Mouse (Mus musculus): ENCODE results near the gene Ldlrad3.

Gene Ldlrad3

DNA sequence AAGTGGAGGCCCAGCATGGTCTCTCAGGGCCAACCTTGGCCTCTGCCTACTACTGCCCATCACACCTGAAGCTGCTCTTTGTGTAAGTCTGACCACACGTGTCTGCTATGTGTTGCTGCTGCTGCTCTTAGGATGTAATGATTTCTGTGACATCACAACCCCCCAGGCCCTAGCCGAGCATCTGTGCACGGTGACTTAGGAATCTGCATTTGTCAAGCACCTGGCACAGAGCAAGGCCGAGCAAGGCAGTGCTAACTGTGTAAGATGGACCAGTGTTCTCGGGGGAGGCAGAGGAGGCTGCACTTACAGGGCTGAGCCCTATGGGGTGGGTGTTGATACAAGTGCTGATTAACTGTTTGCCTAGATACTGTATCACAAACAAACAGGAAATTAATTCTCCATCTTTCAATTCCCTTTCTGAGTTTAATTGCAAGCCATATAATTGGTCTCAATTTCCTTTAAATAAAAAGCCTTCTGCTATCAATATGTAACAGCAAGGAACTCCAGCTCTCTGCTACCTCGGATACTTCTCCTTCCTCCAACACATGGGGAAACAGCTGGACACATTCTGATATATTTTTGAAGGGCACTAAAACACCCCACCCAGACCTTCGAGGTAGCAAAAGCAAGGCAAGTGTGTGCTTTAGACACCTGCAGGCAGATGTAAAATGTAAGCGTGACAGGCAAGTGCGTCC is 152.2 kb downstream of the Ldlrad3 start:
- no peak for DNase-seq

DNA sequence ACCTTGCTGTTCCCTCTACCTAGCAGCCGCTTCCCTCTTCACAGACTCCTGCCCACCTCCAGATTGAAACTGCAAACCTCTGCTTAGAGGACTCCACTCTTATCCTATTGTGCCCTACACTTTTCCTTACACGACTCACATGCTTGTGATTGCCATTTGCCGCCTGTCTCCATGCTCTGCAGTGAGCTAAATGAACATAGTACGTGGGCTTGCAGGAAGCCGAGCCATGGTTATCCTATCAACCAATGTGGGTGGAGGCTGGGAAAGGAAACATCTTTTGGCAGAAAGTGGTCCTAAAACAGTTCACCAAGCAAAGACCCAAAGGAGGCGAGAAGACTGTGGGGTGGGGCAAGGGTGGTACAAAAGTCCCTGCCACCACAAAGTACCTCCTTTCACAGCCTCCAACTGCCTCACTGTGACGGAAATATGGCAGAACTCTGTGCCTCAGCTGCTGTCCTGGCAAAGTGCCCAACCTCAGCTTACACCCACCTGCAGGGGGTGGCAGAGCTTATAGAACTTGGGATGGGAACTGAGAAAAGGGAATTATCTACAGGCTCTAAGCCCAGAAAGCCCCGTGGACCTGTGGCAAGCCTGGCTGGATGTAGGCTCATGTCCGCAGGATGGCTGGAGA is 153.4 kb downstream of the Ldlrad3 start:
- no peak for DNase-seq

DNA sequence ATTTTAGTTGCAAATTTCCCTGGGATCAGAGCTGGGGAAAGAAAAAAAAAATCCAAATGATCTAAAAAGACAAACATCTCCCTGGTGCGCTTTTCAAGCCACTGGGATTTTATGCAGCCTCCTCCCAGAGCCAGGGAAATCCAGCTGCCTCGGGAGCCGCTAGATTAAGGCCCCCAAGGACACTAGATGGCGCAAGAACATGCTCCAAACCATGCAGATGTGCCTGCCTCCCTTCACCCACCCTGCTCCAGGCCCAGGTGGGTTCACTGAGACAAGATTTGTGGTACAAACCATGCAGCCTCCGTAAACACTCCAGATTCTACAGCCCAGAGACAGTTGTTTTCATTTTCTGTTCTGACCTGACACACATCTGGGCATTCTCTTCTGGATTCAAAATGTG is 155.5 kb downstream of the Ldlrad3 start:
- peak; percentile 57 to 72 for DNase-seq

DNA sequence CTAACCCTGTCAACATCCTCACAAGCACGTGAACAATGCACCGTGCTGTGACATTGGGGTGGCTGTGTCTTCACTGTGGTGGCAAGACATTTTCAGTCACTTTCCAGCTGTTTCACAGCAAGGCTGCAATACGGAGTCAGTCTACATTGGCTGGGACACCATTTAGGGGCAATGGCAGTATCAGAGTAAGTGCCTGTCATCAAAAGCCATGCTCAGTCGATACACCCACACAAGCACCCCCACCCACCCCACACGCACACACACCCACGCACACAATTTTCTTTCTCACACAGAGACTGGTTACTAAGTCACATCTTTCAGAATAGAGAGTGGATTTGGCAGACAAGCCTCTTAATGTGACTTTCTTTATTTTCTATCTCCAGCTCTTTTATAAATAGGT is 156.0 kb downstream of the Ldlrad3 start:
- no peak for DNase-seq

DNA sequence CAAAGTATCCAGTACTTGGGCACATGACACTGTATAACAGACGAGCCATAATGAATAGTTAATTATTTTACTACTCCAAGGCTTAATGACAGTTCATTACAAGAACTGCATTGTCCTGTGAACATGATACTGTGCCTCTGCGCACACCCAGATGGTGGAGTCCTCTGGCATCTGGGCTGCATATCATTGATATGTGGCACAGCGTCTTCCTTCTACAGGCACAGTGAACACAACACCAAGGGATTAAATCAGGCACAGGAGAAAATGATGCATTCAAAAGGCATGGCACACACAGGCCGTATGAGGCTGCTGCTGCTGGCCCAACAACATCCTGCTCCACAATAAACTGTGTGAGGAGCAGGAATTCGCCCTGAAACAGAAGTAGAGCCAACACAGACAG is 156.5 kb downstream of the Ldlrad3 start:
- no peak for DNase-seq

DNA sequence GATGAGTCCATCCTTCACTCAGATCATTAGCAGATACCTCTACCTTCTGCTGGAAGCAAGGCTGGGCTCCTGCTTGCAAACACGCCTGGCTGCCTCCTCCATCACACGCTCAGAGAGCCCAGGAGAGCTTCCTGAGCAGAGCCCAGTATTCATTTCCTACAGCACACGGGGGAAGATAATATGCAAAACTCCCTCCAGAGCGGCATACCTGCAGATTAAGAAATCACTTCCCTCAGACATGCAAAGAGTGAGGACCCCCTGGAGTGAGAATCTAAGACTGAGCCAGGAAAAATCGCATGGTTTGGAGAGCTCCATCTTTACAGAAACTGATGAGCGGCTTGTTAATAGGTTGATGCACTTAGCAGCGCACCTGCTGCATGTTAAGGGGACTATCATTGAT is 158.9 kb downstream of the Ldlrad3 start:
- peak; percentile 68 for DNase-seq

DNA sequence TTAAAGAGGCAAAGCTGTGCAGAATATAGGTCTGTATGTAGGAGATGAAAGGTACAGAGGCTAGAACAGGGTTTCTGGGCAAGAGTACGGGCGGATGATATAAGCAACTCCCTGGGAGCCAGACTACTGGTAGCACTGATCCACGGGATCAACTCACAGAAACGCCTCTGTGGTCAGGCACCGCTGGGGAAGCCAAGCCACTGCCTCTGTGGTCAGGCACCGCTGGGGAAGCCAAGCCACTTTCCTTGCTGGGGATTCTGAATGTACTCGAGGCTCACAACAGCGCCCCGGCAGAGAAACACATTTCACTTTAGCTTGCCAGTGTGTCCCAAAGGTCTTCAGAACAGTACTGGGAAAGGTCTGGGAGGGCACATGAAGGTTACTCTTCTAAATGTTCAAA is 160.0 kb downstream of the Ldlrad3 start:
- no peak for DNase-seq

DNA sequence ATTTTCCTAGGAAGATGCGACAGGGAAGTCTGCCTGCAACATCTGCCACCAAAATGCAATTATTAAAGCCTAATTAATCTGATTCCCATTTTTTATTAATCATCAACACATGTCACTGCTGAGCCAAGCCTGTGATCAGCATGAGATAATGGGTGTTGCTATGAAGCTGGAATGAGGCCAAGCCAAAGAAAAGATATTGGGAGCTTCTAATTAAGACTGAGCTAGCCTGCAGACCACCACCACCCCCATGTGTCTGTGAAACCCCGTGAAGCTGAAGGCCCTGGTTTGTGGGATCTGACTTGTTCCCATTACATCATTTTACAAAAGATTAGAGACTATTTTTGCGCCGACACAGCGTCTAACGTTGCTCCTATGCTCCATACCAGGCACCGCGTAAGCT is 161.7 kb downstream of the Ldlrad3 start:
- DNase-seq = no peak

DNA sequence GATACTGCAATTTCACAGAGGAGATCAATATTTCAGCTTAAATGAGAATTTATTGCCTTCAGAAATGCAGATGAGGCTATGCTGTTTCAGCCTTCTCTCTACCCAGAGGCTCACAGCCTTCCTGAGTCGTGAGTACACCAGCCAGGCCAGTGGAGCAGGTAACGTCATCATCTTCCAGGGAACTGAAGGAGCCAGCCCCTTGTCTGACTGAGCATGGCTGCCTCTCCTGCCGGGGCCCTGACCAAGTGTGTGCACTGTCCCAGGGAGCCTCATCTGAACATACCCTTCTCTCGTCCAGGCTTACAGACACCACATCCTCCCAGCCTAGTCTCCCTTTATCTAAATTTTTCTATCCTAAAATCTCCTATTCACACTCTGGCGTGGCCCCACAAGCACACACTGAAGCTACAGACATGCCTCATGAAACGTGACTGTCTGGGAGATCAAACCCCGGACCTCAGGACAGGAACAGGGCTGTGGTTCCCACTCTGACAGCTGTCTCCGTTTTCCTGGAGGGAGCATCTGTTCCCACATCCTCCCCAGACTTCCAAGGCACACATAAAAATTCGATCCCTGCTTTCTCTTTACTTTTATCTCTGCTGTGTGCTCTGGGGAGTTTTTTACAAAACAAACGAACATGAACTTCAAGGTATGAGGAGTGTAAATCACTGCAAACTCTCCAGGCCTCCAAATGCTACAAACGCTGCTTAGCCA is 164.7 kb downstream of the Ldlrad3 start:
- DNase-seq = no peak

DNA sequence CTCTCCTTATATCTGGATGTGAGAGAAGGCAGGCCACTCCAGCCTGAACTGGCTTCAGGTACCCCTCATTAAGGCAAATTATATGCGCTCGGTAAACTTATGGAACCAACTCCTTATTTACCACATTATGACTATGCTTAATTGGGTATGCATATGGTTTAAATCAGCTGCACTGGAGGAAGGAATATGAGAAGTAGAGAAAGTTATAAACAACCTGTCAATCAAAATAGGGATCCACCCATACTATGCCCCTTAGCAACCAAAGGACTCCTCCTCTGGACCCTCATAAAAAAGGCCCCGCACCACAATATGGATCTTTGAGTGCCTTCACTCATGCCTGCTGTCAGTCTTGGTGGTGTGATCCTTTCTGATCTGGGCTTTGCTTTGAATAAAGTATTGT is 165.6 kb downstream of the Ldlrad3 start:
- no peak for DNase-seq

DNA sequence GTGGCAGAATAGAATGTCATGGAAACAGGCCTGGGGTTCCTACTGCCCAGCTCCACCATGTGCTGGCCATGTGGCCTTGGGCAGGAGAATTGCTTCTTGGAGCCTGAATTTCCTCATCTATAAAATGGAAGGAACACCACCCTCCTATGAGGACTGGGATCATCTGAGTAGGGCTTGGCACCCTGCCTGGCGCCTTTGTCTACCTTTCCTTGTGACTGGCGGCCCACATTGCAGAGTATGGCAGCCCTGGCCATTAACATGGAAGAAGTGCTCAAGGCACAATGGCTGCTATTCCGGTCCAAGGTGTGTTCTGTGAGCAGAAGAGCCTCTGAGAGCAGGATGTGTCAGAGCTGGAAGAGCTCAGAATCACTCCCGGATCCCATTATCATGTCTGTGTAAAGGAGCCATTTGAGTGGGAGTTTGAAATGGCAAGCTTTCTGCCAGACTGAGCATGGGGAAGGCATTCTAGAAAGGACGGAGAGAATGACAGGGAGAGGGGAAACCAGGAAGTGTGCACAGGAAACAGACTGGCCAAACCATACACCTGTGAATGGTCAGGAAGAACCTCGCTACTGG is 171.6 kb downstream of the Ldlrad3 start:
- DNase-seq = no peak

DNA sequence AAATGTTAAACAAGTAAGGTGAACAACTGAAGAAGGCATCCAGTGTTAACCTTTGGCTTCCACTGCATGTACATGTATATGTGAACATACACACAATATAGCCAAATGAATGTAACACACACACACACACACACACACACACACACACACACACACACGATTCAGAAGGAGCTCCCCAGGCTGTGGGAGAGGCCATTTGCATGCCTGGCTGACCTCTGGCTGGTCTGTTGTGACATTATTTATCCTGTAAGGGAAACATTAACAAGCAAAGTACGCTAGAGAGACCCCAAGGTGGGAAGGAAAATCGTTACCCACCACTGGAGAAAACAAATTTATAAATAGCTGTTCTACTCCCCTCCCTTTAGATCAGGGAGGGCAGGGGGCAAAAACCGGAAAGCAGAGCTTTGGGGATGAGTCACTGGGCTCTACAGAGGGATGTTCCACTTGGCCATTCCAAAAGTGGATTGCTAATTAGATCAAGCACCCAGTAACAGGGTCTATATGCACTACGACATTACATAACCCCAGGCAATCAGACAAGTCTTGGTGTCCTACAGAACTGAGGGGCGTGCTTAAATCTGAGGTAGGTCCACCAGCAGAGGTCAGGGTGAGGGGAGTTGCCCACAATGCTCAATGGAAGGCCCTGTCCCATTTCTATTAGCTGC is 174.7 kb downstream of the Ldlrad3 start:
- no peak for DNase-seq

DNA sequence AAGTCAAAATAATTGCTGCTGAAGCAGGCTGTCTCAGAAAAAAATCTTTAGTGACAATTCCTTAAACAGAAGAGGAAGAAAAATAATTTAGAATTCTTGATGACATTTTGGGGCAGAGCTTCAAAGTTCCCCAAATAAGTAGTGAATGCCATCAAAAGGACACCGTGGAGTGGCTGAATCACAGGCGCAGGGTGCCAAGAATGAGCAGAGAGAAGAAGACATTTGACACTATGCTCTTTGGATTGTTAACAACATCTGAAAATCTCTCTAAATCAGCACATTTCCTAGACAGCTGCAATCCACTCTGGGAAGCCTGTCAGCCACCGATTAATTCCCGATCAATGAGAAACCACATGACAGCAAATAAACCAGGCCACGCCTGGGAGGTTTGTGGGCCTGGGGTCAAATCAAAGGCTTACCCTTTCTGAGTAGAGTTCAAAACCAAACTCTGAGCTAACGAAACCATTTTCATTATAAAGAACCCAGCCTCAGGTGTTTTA is 176.4 kb downstream of the Ldlrad3 start:
- no peak for DNase-seq

DNA sequence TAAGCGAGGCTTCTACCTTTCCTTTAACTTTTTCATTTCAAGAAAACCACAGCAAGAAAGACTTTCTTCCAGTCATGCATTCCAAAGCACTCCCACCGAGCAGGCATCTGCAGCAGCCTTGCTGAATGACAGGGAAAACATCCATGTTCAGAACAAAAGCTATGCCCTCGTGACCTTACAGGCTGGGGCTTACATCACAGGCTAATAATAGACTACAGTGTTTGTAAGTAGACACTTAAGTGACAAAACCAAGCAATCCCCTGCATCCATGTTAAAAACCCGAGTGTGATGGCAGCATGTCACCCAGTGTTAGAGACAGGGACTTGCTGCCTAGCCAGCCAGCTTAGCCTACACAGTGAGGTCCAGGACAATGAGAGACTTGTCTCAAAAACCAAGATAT is 180.0 kb downstream of the Ldlrad3 start:
- no peak for DNase-seq

DNA sequence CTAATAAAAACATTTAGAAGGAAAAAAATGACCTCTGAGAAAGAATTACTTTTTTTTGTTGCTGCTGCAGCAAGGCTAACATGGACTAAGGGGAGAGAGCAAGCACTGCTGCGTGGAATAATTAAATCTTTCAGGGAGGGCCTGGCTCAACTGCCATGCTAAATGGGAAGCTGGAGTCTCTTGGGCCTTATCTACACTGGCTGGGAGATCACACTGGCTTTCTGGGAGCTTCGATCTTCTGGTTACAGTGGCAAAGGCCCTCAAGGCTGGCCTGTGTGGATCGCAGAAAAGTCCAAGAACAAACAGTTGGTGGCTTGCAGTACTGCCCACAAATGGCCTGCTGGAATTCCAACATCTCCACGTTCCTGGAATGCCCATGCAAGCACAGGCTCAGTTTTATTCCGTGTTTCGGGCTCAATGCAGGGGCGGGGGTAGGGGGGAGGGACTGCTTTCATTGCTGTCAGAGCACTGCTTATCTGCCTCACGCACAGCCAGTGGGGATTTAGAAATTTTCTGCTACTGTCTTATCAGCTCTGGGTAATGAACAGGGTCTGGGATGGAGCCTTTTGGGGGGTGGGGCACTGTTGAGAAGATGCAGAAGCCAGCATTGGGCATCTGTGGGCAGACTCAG is 180.7 kb downstream of the Ldlrad3 start:
- DNase-seq = no peak

DNA sequence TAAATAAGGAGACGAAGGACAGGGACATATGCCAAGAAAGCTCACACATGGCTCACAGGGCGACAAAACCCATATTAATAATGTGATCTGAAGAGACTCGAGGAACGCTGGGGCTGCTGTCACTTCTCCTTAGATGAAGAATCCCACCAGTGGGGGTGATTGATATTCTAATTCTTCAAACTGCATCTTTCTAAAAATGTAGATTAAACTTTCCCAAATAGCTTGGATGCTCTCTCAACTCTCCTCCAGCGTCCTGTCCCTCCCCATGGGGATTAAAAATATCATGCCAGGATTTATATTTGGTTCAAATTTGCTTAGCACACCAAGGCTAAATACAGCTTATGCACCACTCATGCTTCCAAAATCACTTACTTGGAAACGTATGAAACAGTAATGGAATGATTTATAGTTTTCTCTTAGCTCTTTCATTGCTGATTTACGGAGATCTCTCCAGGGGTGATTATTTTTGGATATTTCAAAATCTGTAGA is 182.4 kb downstream of the Ldlrad3 start:
- DNase-seq = no peak

DNA sequence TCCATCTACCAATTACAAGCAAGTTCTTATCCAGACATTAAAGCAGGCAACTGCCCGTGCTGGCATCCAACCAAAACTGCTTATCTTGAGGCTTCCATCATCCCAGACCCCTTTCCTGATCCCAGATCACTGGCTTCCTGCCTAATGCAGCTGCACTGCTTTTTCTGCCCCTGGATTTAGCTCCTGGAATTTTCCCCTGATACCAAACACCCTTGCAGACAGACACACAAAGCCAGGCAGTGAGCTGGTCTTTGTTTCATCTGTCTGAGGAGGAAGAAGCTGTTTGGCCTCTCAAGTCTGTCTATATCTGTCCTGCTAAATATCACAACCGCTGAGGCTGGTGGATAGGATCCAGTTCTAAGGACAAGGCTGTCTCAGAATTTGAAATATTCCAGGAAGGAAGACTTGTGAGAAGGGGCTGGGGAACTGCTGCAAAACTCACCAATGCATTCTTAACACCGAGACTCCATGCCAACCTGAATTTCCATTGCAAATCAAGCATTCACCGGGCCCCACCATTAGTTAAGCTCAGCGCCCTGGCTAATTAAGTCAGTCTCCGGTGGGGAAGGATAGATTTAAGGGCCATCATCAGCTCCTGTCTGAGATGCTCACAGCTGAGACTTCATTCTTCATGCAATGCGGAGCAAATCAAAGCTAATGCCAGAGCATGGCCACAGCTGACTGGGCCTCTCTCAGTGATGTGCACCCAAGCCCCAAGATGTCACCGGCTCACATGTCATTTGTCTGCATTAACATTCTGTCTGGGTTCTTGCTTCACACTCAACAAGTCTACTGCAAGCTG is 183.0 kb downstream of the Ldlrad3 start:
- no peak for DNase-seq

DNA sequence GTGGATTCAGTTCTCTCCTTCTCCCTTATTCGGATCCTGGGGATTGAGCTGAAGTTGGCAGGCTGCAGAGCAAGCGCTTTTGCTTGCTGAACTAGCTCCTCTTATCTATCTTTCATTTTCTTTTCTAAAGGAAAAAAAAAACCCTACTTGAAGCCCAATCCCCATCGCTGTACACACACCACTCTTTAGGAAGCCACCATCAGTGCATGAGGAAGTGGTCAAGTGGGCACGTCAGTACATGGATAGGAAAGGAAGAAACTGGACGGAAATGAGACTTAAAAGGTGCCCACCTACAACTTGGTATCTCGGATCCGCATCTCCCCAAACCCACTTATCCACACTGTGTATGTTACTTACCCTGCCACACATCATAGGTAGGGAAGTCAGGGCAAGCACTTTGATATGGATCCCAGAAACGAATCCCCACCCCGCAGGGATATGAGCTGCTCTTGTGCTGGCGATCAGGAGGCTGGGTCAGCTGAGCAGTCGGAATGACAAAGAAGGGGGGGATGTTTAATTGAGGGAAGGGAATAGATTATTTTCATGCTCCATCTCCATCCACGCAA is 183.7 kb downstream of the Ldlrad3 start:
- no peak for DNase-seq

DNA sequence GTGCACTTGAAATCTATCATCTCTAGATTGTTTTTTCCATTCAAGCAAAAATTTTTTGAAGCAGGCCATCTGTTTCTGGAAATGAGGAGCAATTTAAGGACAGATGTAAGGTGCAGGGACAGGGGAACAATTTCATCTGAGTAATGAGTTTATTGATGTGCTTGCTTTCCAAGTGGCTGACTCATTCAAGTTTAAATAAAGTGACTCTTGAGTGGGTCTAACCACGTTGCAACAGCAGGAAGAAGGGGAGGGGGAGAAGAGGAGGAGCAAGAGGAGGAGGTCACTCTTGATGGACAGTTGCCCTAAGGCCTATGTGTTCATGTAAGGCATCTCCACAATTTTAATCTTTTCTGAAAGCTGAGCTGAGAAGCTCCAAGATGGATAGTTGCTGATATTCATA is 184.5 kb downstream of the Ldlrad3 start:
- no peak for DNase-seq

DNA sequence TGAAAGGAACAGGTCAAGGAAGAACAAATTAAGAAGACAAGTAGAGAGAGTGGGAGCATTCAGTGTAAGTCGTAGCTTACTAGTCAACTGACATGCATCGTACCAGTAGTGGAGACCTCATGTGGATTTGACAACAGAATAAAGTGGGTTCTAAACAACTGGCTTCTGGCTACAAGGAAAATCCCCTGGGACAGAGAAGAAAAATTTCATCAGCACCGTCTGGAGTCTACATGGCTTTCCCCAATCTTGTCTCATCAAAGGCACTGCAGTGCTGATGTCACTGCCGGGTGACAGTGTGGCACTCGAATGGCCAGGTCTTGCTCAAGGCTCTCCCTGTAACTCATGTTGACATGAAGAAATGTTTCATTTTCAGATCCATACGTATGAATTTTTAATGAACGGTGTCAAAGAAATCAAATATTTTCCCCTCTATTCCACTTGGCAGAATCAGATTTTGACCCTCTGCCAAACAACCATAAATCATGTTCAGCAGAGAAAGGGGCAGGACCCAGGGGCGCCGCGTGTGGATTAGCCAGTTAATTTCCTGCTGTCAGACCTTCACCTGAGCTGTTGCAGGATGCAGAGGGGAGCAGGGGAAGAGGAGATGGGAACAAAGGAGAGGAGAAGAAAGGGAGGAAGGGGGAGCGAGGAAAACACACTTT is 187.1 kb downstream of the Ldlrad3 start:
- no peak for DNase-seq

DNA sequence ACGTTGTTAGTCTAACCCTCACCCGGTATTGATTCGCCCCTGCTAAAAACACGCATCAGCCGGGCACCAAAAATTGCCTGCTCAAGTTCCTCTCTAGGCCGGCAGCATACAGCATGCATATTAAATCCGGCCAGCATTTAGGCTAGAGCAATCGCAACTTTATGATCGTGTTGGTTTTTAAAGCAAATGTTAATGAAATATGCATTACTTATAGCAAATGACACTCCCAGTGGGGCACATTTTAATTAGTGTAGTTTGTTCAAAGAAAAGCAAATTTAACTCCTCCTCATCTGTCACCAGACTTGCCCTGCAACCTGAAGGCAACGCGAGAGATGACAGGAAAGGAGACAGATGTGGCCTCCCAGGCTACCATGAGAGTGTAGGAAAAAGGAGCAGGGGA is 189.2 kb downstream of the Ldlrad3 start:
- DNase-seq = no peak

All from cerebellum, postnatal 25 days (tissue).